Mouse (Mus musculus) frontal cortex, postnatal 36 days (tissue): ENCODE results near the gene Ptp4a2.
"Not testable (repeated sequence)": the region's sequence is repeated elsewhere in the genome, so short reads cannot be mapped to it uniquely, and the experiment has no call there.

ENCODE experiments used
- DNase-seq, 2 experiments: peaks; one replicate each; pipeline ENCODE4 v3.0.0; 2022; ENCODE audit warnings: low spot score in 2 of 2

Gene Ptp4a2

GRCm38 (mm10) chr4:129810798-129811604, at the start of gene Ptp4a2:
Gene Ptp4a2, plus strand, starts transcription at chr4:129811219.
- peak in 1 of 2 experiments; percentile 11 for DNase-seq

DNA sequence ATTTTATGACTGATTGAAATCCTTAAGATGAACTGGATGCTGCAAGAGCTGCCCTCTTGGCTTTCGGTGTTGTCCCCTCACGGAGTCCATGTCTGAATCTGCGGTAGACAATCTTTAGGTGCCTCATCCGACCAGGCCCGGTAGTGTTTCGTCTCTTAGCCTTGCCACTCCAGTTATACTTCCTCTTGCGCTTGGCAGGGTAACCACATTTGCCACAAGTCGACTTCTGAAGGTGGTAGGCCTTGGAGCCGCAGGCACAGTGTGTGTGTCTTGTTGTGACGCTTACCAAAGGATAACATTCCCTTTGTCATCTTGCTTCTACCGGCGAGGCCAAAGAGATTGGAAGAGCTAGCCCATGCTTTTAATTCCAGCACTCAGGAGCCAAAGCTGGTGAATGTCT, 49.4 kb upstream of the Ptp4a2 start:
- no peak for DNase-seq

- not testable (repeated sequence) for DNase-seq
These were observed 48.5 kb upstream of the Ptp4a2 start for GRCm38 (mm10) chr4:129762496-129762895.

DNA sequence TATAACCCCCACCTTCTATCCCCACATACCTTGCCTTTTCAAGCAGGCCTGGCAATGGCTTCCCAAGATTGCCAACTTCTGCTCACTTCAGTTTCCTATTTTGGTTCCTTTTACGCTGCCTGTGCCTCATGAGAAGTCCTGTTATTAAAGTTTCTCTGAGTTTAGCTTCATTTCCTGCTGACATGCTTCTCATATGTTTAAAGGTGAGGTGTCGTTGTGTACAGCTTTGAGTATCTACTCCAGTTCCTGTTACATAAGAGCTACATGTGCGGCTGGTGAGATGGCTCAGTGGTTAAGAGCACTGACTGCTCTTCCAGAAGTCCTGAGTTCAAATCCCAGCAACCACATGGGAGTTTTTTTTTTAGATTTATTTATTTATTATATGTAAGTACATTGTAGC, 45.7 kb upstream of the Ptp4a2 start:
- no peak for DNase-seq

DNA sequence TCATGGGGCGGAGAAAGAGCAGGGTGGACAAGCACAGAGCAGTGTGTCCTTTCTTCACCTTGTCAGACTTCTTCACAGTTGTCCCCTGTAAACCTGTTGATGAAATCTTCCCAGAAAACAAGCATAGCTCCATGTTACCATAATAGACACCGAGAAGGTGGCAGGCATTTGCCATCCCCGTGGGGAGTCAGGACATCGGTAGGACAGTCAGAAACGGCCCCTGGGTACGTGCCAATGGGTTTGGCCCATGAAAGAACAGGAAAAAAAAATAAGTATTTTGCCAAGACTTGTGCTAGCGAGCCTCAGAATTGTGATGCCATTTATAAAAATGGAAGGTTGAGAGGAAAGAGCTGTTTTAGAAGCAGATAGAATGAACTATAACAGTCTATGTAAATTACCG, 43.2 kb upstream of the Ptp4a2 start:
- DNase-seq: no peak

DNA sequence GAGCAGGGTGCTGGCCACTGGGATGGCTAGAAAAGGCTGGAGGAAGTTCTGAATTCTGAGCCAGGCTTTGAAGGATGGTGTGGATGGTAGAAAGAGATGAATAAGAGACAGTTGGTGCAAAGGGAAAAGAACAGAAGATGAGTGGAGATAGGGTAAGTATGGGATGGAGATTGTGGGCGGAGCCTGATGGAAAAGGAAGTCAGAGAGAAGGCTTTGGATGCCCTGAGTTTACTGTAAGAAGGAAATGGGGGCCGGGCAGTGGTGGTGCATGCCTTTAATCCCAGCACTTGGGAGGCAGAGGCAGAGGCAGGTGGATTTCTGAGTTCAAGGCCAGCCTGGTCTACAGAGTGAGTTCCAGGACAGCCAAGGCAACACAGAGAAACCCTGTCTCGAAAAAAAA, 42.3 kb upstream of the Ptp4a2 start:
- not testable (repeated sequence) for DNase-seq

DNA sequence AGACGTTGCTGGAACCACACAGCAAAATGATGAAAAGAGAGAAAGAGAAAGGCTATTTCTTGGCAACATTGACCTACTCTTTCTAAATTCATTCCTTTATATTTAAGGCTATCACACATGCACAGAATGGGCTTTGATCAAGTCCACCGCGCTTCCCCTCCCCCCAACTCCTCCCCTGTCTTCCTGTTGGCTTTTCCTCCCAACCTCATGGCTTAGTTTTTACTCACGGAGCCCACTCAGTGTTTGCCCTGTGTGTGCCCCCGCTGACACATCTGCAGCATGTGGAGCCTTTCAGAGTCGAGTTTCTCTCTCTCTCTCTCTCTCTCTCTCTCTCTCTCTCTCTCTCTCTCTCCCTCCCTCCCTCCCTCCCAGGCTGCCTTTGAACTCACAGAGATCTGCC, 40.4 kb upstream of the Ptp4a2 start:
- no peak for DNase-seq

DNA sequence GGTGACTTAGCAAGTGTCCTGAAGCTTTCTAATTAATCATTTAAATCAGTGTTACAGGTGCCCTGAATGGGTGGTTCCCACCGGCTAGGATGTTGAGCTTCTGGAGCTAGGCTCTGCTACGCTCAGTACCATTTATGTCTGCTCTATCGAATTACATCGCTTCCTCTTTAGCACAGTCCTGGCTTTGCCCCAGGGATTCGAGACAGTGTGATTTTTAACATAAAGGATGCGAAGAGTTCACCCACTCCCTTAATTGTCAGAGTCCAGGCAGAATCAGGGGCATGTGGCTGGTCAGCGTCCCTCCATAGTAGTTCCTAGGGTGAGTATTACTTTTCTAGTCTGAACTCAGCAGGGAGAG, 39.7 kb upstream of the Ptp4a2 start:
- DNase-seq: peak; percentile 28 to 52

- no peak for DNase-seq
These were observed 39.1 kb upstream of the Ptp4a2 start for GRCm38 (mm10) chr4:129771672-129772521.

DNA sequence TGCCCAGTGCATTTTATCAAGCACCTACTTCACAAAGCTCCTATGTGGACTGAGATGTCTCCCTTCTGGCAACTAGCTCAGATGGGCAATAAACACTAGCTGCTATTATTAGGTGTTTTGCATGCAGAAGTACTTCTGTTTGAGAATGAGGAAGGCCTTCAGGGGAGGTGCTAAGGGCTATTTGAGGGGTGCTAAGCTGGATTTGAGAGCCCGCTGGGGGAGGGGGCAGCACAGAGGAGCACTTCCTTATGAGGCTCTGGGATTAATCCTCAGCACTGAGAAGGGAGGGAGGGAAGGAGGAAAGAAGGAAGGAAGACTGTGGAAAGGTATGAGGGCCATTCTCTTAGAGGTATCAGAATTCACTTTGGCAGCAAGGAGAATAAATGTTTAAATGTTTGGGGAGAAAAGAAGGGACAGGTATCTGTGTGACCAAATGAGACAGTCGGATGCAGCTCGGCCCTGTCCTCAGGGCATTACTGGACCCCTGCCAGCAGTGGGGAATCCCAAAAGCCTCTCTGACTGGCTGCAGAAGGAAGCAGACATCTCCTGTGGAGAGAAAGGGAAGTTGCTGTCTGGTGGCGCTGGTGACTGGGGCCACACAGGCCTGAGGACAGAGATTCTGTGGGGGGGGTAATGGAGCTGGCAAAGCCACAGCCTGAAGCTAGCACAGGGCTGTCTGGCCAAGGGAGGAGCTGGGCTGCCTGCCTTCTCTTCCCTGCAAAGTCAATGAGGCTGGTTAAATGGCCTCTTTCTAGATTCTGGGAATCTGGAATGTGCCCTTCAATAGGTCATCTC, 28.9 kb upstream of the Ptp4a2 start:
- peak in 1 of 2 experiments; percentile 14 for DNase-seq

- no peak for DNase-seq
These were observed 28.1 kb upstream of the Ptp4a2 start for GRCm38 (mm10) chr4:129782857-129783331.

DNA sequence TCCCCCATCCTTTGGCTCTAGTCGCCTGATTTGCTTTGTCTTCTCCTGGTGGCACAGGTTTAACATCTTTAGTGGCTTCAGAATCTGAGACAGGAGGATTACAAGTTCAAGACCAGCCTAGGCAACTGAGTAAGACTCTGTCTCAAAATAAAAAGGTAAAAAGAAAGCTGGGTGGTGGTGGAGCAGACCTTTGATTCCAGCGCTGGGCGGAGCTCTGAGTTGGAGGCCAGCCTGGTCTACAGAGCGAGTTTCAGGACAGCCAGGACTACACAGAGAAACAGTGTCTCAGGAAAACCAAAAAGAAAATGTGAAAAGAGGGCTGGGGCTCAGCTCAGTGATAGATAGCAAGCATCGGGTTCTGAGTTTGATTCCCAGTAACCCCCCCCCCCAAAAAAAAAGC, 27.5 kb upstream of the Ptp4a2 start:
- no peak for DNase-seq

- DNase-seq: peak; percentile 63 to 87
These were observed 25.8 kb upstream of the Ptp4a2 start for GRCm38 (mm10) chr4:129785178-129785577.

GRCm38 (mm10) chr4:129788693-129789092, 22.3 kb upstream of the Ptp4a2 start:
- no peak for DNase-seq

GRCm38 (mm10) chr4:129789635-129790034, 21.4 kb upstream of the Ptp4a2 start:
- no peak for DNase-seq

GRCm38 (mm10) chr4:129790475-129790874, 20.5 kb upstream of the Ptp4a2 start:
- no peak for DNase-seq

DNA sequence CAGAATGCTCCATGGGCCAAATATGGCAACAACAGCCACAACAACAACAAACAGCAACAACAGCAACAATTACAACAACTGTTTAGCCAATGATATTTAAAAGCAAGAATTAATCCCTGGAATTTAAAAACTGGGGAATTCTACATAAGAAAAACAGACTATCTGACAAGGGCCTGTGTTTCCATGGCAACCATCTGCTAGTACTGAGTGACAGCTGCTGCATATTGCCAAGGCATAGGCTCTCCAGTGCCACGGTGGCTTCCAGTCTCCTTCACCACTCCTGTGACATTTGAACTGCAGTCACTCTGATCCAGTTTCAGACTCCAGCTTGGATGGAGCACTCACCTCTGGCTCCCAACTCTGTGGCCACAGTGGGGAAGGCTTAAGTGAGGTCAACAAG, 19.6 kb upstream of the Ptp4a2 start:
- no peak for DNase-seq

GRCm38 (mm10) chr4:129792666-129793202, 18.3 kb upstream of the Ptp4a2 start:
- DNase-seq: no peak

- DNase-seq: no peak
These were observed 17.2 kb upstream of the Ptp4a2 start for GRCm38 (mm10) chr4:129793713-129794329.

- no peak for DNase-seq
These were observed 15.7 kb upstream of the Ptp4a2 start for GRCm38 (mm10) chr4:129795151-129795860.

DNA sequence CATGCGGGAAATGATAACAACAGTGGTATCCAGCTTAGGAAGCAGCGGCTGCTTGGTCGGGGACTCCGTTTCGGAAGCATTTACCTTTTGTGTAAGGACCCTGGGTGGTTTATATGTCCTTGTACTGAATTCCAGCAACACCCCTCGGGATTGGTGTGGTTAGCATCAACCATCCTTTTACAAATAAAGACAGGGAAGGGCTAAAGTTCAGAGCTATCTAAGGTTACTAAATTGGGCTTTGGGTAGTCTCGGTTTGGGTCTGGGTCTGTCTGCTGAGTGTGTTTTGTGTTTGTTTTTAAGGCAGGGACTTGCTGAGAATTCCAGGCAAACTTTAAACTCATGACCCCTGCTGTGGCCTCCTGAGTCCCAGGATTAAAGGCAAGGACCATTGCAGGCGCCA, 15.2 kb upstream of the Ptp4a2 start:
- no peak for DNase-seq
